Mouse (Mus musculus) adrenal gland, postnatal 4 days (tissue): ENCODE results near the gene Dek. TPM values are rescaled to one million over a fixed set of nuclear protein-coding genes. Genes with fewer than 3 reads are reported as not detected.

Experiments
- DNase-seq, 2 experiments: peaks; one replicate each; pipeline ENCODE4 v3.0.0; 2021 to 2022; ENCODE audit warnings: low spot score in 2 of 2, mixed read lengths in 2 of 2
- total RNA-seq, 2 experiments: library from RNA; stranded (reverse); gene quantifications; 2 replicates each; pipeline ENCODE4 v1.2.3; 2021

Gene Dek
- total RNA-seq, 2 experiments from 2014 or later: 122 to 142 TPM

GRCm38 (mm10) chr13:47062756-47063155, 43.2 kb downstream of the Dek start:
- DNase-seq: no peak

GRCm38 (mm10) chr13:47056781-47057180, 49.2 kb downstream of the Dek start:
- DNase-seq: no peak

GRCm38 (mm10) chr13:47056126-47056525, 49.9 kb downstream of the Dek start:
- no peak for DNase-seq

GRCm38 (mm10) chr13:47053971-47054370, 52.0 kb downstream of the Dek start:
- no peak for DNase-seq

GRCm38 (mm10) chr13:47050009-47050408, 56.0 kb downstream of the Dek start:
- no peak for DNase-seq

- DNase-seq: no peak
Measured at GRCm38 (mm10) chr13:47047996-47048395, 58.0 kb downstream of the Dek start.

GRCm38 (mm10) chr13:47044617-47044947, 61.4 kb downstream of the Dek start, which contains the start of gene Tpmt:
Gene Tpmt (minus strand): TSS chr13:47044737.
- DNase-seq: no peak

GRCm38 (mm10) chr13:47043833-47044616, 62.0 kb downstream of the Dek start:
- peak in 1 of 2 experiments; percentile 7 for DNase-seq

GRCm38 (mm10) chr13:47043030-47043680, 62.8 kb downstream of the Dek start, which contains the start of gene Kdm1b:
Gene Kdm1b (plus strand): TSS chr13:47043499.
- peak; percentile 99 to 100 for DNase-seq

- DNase-seq: no peak
Measured at GRCm38 (mm10) chr13:47042024-47042633, 63.9 kb downstream of the Dek start.

- DNase-seq: no peak
Measured at GRCm38 (mm10) chr13:47040061-47040460, 65.9 kb downstream of the Dek start.

- DNase-seq: no peak
Measured at GRCm38 (mm10) chr13:47037946-47038345, 68.1 kb downstream of the Dek start.

Other genes starting within 250 kb of the Dek start
- 10 to 100 TPM; 37.2 to 43.2 TPM for gene Kif13a, start 176.3 kb downstream of the Dek start, total RNA-seq
- 1 to 10 TPM; 5.1 to 6.1 TPM for gene Nhlrc1, start 91.4 kb downstream of the Dek start, total RNA-seq
- 10 to 100 TPM in 1 of 2 experiments, 1 to 10 TPM in 1; 9.5 to 12.0 TPM for gene Kdm1b, start 62.7 kb downstream of the Dek start, total RNA-seq
- gene Tpmt, start 61.5 kb downstream of the Dek start, total RNA-seq: 10 to 100 TPM; 15.5 to 17.9 TPM
- 1 to 10 TPM; 3.4 to 6.7 TPM for gene Rnf144b, start 16.5 kb upstream of the Dek start, total RNA-seq